Mouse (Mus musculus): ENCODE results near the gene Stip1. TPM values are rescaled to one million over a fixed set of nuclear protein-coding genes. Genes with fewer than 3 reads are reported as not detected.

Stip1 gene
- polyA plus RNA-seq, 1 experiment from 2014 or later, result 273 TPM

GRCm38 (mm10) chr19:6989251-6989650 lies 50.5 kb downstream of the Stip1 start:
- no peak for ATAC-seq
- peaks cover 37% of the 10 kb centered on the region for H3K4me1 ChIP-seq (replicated peaks)

GRCm38 (mm10) chr19:6987904-6988285 lies 51.9 kb downstream of the Stip1 start:
- H3K27ac ChIP-seq, result peak overlapping the region; percentile 73
- ATAC-seq, result no peak
- 9% methylated on average over 8 of the region's 8 CpGs for WGBS

More at GRCm38 (mm10) chr19:6989251-6989650, 50.5 kb downstream of the Stip1 start:
- Histone ChIP-seq H3K9ac (replicated peaks) (no peak overlapping the region), H3K9me3 (no peaks in the 10 kb centered on the region), H3K4me2 (replicated peaks) (no peak overlapping the region), H3K27ac (no peak overlapping the region), H3K36me3 (peaks cover 16% of the 10 kb centered on the region), H3K4me3 (replicated peaks) (no peak overlapping the region), H3K27me3 (no peaks in the 10 kb centered on the region)
- WGBS, result 87% methylated on average over 8 of the region's 8 CpGs

GRCm38 (mm10) chr19:6987061-6987903 lies 52.5 kb downstream of the Stip1 start, which contains the start of gene Vegfb:
Gene Vegfb (minus strand): TSS chr19:6987651.
- Histone ChIP-seq H3K4me3 (replicated peaks) (peak within 1 kb of the TSS; percentile 81), H3K27ac (peak within 1 kb of the TSS; percentile 73), H3K4me2 (replicated peaks) (peak within 1 kb of the TSS; percentile 93), H3K4me1 (replicated peaks) (peaks cover 27% of the 10 kb centered on the region), H3K27me3 (no peaks in the 10 kb centered on the region), H3K9me3 (no peaks in the 10 kb centered on the region), H3K9ac (replicated peaks) (peak within 1 kb of the TSS; percentile 90), H3K36me3 (peaks cover 26% of the 10 kb centered on the region)
- peak; percentile 67 for ATAC-seq
- 1% methylated on average over 43 of the region's 85 CpGs for WGBS

More at GRCm38 (mm10) chr19:6987904-6988285, 51.9 kb downstream of the Stip1 start:
- Histone ChIP-seq H3K9ac (replicated peaks) (peak overlapping the region; percentile 90), H3K4me2 (replicated peaks) (peak overlapping the region; percentile 93), H3K4me3 (replicated peaks) (peak overlapping the region; percentile 81), H3K9me3 (no peaks in the 10 kb centered on the region), H3K36me3 (peaks cover 20% of the 10 kb centered on the region), H3K27me3 (no peaks in the 10 kb centered on the region), H3K4me1 (replicated peaks) (peaks cover 30% of the 10 kb centered on the region)

GRCm38 (mm10) chr19:6985951-6986708 lies 53.6 kb downstream of the Stip1 start:
- no peaks in the 10 kb centered on the region for H3K9me3 ChIP-seq
- ATAC-seq, result no peak
- no peaks in the 10 kb centered on the region for H3K27me3 ChIP-seq
- H3K4me3 ChIP-seq (replicated peaks), result peak overlapping the region; percentile 81; the same call in 1 of the 2 replicates
- H3K36me3 ChIP-seq, result peaks cover 28% of the 10 kb centered on the region
- peaks cover 22% of the 10 kb centered on the region for H3K4me1 ChIP-seq (replicated peaks)
- no peak overlapping the region; the same call in 1 of the 2 replicates for H3K9ac ChIP-seq (replicated peaks)
- WGBS, result 85% methylated on average over 10 of the region's 10 CpGs
- H3K27ac ChIP-seq, result no peak overlapping the region
- H3K4me2 ChIP-seq (replicated peaks), result peak overlapping the region; percentile 93

GRCm38 (mm10) chr19:6985300-6985699 lies 54.5 kb downstream of the Stip1 start:
- H3K27me3 ChIP-seq, result no peaks in the 10 kb centered on the region
- H3K4me3 ChIP-seq (replicated peaks), result no peak overlapping the region
- ATAC-seq, result no peak
- peaks cover 28% of the 10 kb centered on the region for H3K4me1 ChIP-seq (replicated peaks)
- H3K9ac ChIP-seq (replicated peaks), result no peak overlapping the region
- H3K9me3 ChIP-seq, result no peaks in the 10 kb centered on the region
- H3K4me2 ChIP-seq (replicated peaks), result no peak overlapping the region
- 83% methylated on average over 19 of the region's 19 CpGs for WGBS
- H3K36me3 ChIP-seq, result peaks cover 28% of the 10 kb centered on the region
- H3K27ac ChIP-seq, result no peak overlapping the region

- Histone ChIP-seq H3K4me2 (replicated peaks) (no peak overlapping the region), H3K4me1 (replicated peaks) (peaks cover 39% of the 10 kb centered on the region), H3K9ac (replicated peaks) (no peak overlapping the region), H3K4me3 (replicated peaks) (no peak overlapping the region), H3K36me3 (peaks cover 26% of the 10 kb centered on the region), H3K9me3 (no peaks in the 10 kb centered on the region), H3K27me3 (no peaks in the 10 kb centered on the region), H3K27ac (no peak overlapping the region)
- 51% methylated on average over 5 of the region's 5 CpGs for WGBS
- no peak for ATAC-seq
Measured at GRCm38 (mm10) chr19:6983621-6984020, 56.1 kb downstream of the Stip1 start.

- 0 out of 2 replicates have a peak overlapping the region, but pooled peaks have one; percentile 87 for H3K4me2 ChIP-seq (replicated peaks)
- WGBS, result 85% methylated on average over 4 of the region's 4 CpGs
Measured at GRCm38 (mm10) chr19:6981465-6981864, 58.3 kb downstream of the Stip1 start.

GRCm38 (mm10) chr19:6980381-6981093 lies 59.2 kb downstream of the Stip1 start, which contains the start of gene Fkbp2:
Gene Fkbp2 (minus strand): TSS chr19:6980501.
- 1% methylated on average over 38 of the region's 38 CpGs for WGBS
- Histone ChIP-seq H3K9me3 (no peaks in the 10 kb centered on the region), H3K4me3 (replicated peaks) (peak within 1 kb of the TSS; percentile 65), H3K9ac (replicated peaks) (peak within 1 kb of the TSS; percentile 79), H3K4me1 (replicated peaks) (peaks cover 47% of the 10 kb centered on the region), H3K4me2 (replicated peaks) (peak within 1 kb of the TSS; percentile 87), H3K27ac (peak within 1 kb of the TSS; percentile 97), H3K27me3 (no peaks in the 10 kb centered on the region), H3K36me3 (peaks cover 44% of the 10 kb centered on the region)
- peak; percentile 85 for ATAC-seq

More at GRCm38 (mm10) chr19:6981465-6981864, 58.3 kb downstream of the Stip1 start:
- H3K4me3 ChIP-seq (replicated peaks), result 0 out of 2 replicates have a peak overlapping the region, but pooled peaks have one; percentile 65
- no peaks in the 10 kb centered on the region for H3K27me3 ChIP-seq
- H3K4me1 ChIP-seq (replicated peaks), result peaks cover 45% of the 10 kb centered on the region
- peaks cover 46% of the 10 kb centered on the region for H3K36me3 ChIP-seq
- no peak overlapping the region for H3K9ac ChIP-seq (replicated peaks)
- no peaks in the 10 kb centered on the region for H3K9me3 ChIP-seq
- ATAC-seq, result no peak
- H3K27ac ChIP-seq, result no peak overlapping the region

GRCm38 (mm10) chr19:6979486-6980380 lies 60.0 kb downstream of the Stip1 start:
- WGBS, result under 1% methylated on average over 59 of the region's 59 CpGs
- H3K4me1 ChIP-seq (replicated peaks), result peaks cover 47% of the 10 kb centered on the region
- H3K4me2 ChIP-seq (replicated peaks), result peak overlapping the region; percentile 87
- peak overlapping the region; percentile 97 for H3K27ac ChIP-seq
- no peaks in the 10 kb centered on the region for H3K9me3 ChIP-seq
- ATAC-seq, result peak; percentile 85
- no peaks in the 10 kb centered on the region for H3K27me3 ChIP-seq
- H3K9ac ChIP-seq (replicated peaks), result peak overlapping the region; percentile 79
- peak overlapping the region; percentile 65 for H3K4me3 ChIP-seq (replicated peaks)
- peaks cover 36% of the 10 kb centered on the region for H3K36me3 ChIP-seq

- H3K4me3 ChIP-seq (replicated peaks), result peak overlapping the region; percentile 65
- H3K4me1 ChIP-seq (replicated peaks), result peaks cover 49% of the 10 kb centered on the region
- WGBS, result 9% methylated on average over 11 of the region's 11 CpGs
- peak overlapping the region; percentile 79 for H3K9ac ChIP-seq (replicated peaks)
- no peaks in the 10 kb centered on the region for H3K27me3 ChIP-seq
- peak overlapping the region; percentile 87 for H3K4me2 ChIP-seq (replicated peaks)
- H3K27ac ChIP-seq, result peak overlapping the region; percentile 97
- 0 out of 2 replicates have a peak, but pooled peaks have one; percentile 0 for ATAC-seq
- H3K36me3 ChIP-seq, result peaks cover 34% of the 10 kb centered on the region
- no peaks in the 10 kb centered on the region for H3K9me3 ChIP-seq
Measured at GRCm38 (mm10) chr19:6979001-6979479, 60.7 kb downstream of the Stip1 start.
